Mouse (Mus musculus): Measurements from ENCODE around the gene Rfc2.

DNA sequence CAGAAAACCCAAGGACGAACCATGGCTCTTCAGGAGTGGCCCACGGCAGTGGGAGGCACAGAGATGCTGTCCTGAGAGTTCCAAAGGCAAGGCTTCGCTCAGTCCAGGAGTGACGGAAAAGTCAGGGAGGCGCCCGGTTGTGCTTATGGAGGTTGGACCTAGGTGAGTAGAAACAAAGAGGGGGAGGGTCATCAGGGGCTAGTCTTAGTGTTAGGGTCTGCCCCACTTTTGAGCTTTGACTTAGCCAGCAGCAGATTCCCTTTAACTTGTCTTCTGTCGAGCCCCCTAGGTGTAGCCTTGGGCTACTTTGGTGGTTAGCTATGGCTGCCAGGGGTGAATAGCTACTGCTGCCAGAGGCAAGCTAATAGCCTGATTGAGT is 21.1 kb upstream of the Rfc2 start, which contains the start of gene Syna:
- no peak for TF ChIP-seq CTCF (IDR thresholded peaks at IDR 0.05; ENCODE audit: low read depth)
- no peak for TF ChIP-seq EP300 (optimal IDR thresholded peaks at IDR 0.05)

Measured in stomach, postnatal 0 days (tissue).